Comparison of ENCODE assay signal across 10 mouse cellular contexts in genomic region chr16:8761894-8762293, GRCm38 (mm10).
"Had no signal": no experiment of that assay in that cellular context is flagged by ENCODE, and none has a peak within 500 bp of the region (broad histone marks: within the 10 kb centered on the region; RNA-seq: fewer than 3 reads in every experiment).

No protein-coding gene starts in this region.

- DNase-seq: kidney, adult 11 months; kidney, postnatal 36 days; layer of hippocampus, adult 9-11 months; right cerebral cortex, adult 18-20 months; right cerebral cortex, postnatal 25 days; thymus, adult 2 months; thymus, postnatal 36 days had no signal

- ATAC-seq: midbrain, embryonic 13.5 days had no signal

- H3K9me3 ChIP-seq: limb, embryonic 12.5 days; lung, embryonic 15.5 days; midbrain, embryonic 13.5 days had no signal

- H3K4me3 ChIP-seq: limb, embryonic 12.5 days; lung, embryonic 15.5 days; midbrain, embryonic 13.5 days had no signal

- H3K9ac ChIP-seq: limb, embryonic 12.5 days; lung, embryonic 15.5 days; midbrain, embryonic 13.5 days had no signal

- H3K27ac ChIP-seq: limb, embryonic 12.5 days; lung, embryonic 15.5 days; midbrain, embryonic 13.5 days had no signal

- H3K36me3 ChIP-seq: limb, embryonic 12.5 days; lung, embryonic 15.5 days; midbrain, embryonic 13.5 days had no signal

- H3K4me2 ChIP-seq: limb, embryonic 12.5 days; lung, embryonic 15.5 days; midbrain, embryonic 13.5 days had no signal

- H3K4me1 ChIP-seq: limb, embryonic 12.5 days; lung, embryonic 15.5 days had no signal

- H3K27me3 ChIP-seq: limb, embryonic 12.5 days; lung, embryonic 15.5 days; midbrain, embryonic 13.5 days had no signal
